Mouse (Mus musculus) embryonic facial prominence, embryonic 12.5 days (tissue): ENCODE data around the gene 1810010H24Rik. TPM values are rescaled to one million over a fixed set of nuclear protein-coding genes. Genes with fewer than 3 reads are reported as not detected.
"Not testable (repeated sequence)": the region's sequence is repeated elsewhere in the genome, so short reads cannot be mapped to it uniquely, and the experiment has no call there.

Source experiments
- ATAC-seq: fragments of 200-750 bp; cut with Nextera tagmentation; 2 replicates; pipeline ENCODE4 v1.8.0; 2017; ENCODE audit not compliant: insufficient number of reproducible peaks, insufficient read depth, low FRiP score, low TSS enrichment
- H3K27ac ChIP-seq: fragments of 300-500 bp; sonication (generic); 2 replicates; pipeline ENCODE4 v1.5.1; 2016; ENCODE audit warnings: mild to moderate bottlenecking
- H3K27me3 ChIP-seq: fragments of 300-500 bp; sonication (generic); 2 replicates; pipeline ENCODE4 v1.6.1; 2016; ENCODE audit warnings: mild to moderate bottlenecking, moderate library complexity
- H3K36me3 ChIP-seq: fragments of 300-500 bp; sonication (generic); 2 replicates; pipeline ENCODE4 v1.6.1; 2016; ENCODE audit warnings: mild to moderate bottlenecking
- H3K4me1 ChIP-seq: fragments of 300-500 bp; sonication (generic); 2 replicates; pipeline ENCODE4 v1.6.1; 2016
- H3K4me2 ChIP-seq: fragments of 300-500 bp; sonication (generic); replicated peaks from 2 replicates; pipeline ENCODE4 v1.6.1; 2016; ENCODE audit warnings: mild to moderate bottlenecking, moderate library complexity
- H3K4me3 ChIP-seq: fragments of 300-500 bp; sonication (generic); 2 replicates; pipeline ENCODE4 v1.5.1; 2016; ENCODE audit warnings: mild to moderate bottlenecking
- H3K9ac ChIP-seq: fragments of 300-500 bp; sonication (generic); 2 replicates; pipeline ENCODE4 v1.6.1; 2016; ENCODE audit warnings: mild to moderate bottlenecking, moderate library complexity
- H3K9me3 ChIP-seq: fragments of 300-500 bp; sonication (generic); 2 replicates; pipeline ENCODE4 v1.6.1; 2016; ENCODE audit warnings: mild to moderate bottlenecking, moderate library complexity
- WGBS: fragments of 180-500 bp; shearing (Covaris S2); methylation state at CpG from one replicate; pipeline ENCODE4 v1.1.7; 2016; 5-methylcytosine and 5-hydroxymethylcytosine counted together
- polyA plus RNA-seq: library from polyadenylated mRNA; unstranded; fragments of >200 nt; fragmentation: Nextera tagmentation; extraction: Ambion mirVana; gene quantifications from 2 replicates; pipeline ENCODE4 v1.2.1, GENCODE M21; 2016

The 1810010H24Rik gene
- polyA plus RNA-seq, 1 experiment from 2014 or later = 2.3 TPM

DNA sequence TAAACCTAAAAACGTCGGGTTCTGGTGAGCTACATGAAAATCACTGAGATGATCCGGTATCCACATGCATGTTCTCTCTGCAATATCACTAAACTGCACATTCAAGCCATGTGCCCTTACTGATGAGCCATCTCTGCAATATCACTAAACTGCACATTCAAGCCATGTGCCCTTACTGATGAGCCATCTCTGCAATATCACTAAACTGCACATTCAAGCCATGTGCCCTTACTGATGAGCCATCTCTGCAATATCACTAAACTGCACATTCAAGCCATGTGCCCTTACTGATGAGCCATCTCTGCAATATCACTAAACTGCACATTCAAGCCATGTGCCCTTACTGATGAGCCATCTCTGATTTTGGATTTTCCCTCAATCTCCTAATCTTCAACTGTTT is 34.2 kb downstream of the 1810010H24Rik start:
- H3K36me3 ChIP-seq = peaks cover 94% of the 10 kb centered on the region
- not testable (repeated sequence) for H3K4me2 ChIP-seq, H3K4me3 ChIP-seq, H3K27me3 ChIP-seq, ATAC-seq, H3K4me1 ChIP-seq, H3K9ac ChIP-seq, H3K9me3 ChIP-seq, H3K27ac ChIP-seq
- WGBS = 93% methylated on average over 3 of the region's 3 CpGs

- no peak overlapping the region for H3K4me3 ChIP-seq
- 63% methylated on average over 1 of the region's 1 CpGs for WGBS
- no peak overlapping the region for H3K27ac ChIP-seq
- H3K27me3 ChIP-seq = no peaks in the 10 kb centered on the region
- H3K4me1 ChIP-seq = no peaks in the 10 kb centered on the region
- no peaks in the 10 kb centered on the region for H3K9me3 ChIP-seq
- no peak overlapping the region for H3K9ac ChIP-seq
- no peak for ATAC-seq
- H3K36me3 ChIP-seq = peaks cover 94% of the 10 kb centered on the region
- no peak overlapping the region for H3K4me2 ChIP-seq
Observed at GRCm38 (mm10) chr11:107060941-107061340, 35.5 kb downstream of the 1810010H24Rik start.

DNA sequence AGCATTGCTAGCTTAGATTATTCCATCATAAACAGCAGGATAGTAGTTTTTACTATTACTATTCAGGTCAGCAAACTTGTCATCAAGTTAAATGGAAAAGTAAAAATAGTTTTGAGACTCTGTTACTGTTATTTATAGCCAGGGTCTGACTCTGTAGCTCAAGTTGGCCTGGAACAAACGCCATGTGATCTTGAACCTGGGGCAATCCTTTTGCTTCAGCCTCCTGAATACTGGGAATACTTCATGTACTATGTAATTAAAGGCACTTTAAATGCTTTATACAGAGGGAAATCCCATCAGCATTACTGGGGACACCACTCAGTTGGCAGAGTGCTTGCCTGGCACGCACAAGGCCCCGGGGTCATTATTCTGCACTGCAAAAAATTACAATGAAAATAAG is 37.6 kb downstream of the 1810010H24Rik start:
- no peak overlapping the region for H3K4me3 ChIP-seq
- no peak for ATAC-seq
- 97% methylated on average over 3 of the region's 3 CpGs for WGBS
- H3K4me1 ChIP-seq = no peaks in the 10 kb centered on the region
- no peaks in the 10 kb centered on the region for H3K9me3 ChIP-seq
- no peaks in the 10 kb centered on the region for H3K27me3 ChIP-seq
- H3K36me3 ChIP-seq = peaks cover 94% of the 10 kb centered on the region
- H3K4me2 ChIP-seq = no peak overlapping the region
- H3K9ac ChIP-seq = no peak overlapping the region
- no peak overlapping the region for H3K27ac ChIP-seq

GRCm38 (mm10) chr11:107064590-107064989 is 39.1 kb downstream of the 1810010H24Rik start:
- H3K36me3 ChIP-seq = peaks cover 87% of the 10 kb centered on the region
- 96% methylated on average over 1 of the region's 1 CpGs for WGBS
- H3K4me1 ChIP-seq = no peaks in the 10 kb centered on the region
- H3K4me3 ChIP-seq = no peak overlapping the region
- H3K27me3 ChIP-seq = no peaks in the 10 kb centered on the region
- H3K9me3 ChIP-seq = no peaks in the 10 kb centered on the region
- no peak for ATAC-seq
- no peak overlapping the region for H3K9ac ChIP-seq
- no peak overlapping the region for H3K27ac ChIP-seq
- H3K4me2 ChIP-seq = no peak overlapping the region

GRCm38 (mm10) chr11:107065216-107065785 is 39.8 kb downstream of the 1810010H24Rik start:
- Histone ChIP-seq H3K4me2 (no peak overlapping the region), H3K4me1 (no peaks in the 10 kb centered on the region), H3K9ac (no peak overlapping the region), H3K36me3 (peaks cover 89% of the 10 kb centered on the region), H3K4me3 (no peak overlapping the region), H3K27ac (no peak overlapping the region), H3K27me3 (no peaks in the 10 kb centered on the region), H3K9me3 (no peaks in the 10 kb centered on the region)
- ATAC-seq = no peak
- 89% methylated on average over 11 of the region's 11 CpGs for WGBS

Other genes with a start within 250 kb of the 1810010H24Rik start
- gene Polg2, start 246.1 kb upstream of the 1810010H24Rik start, polyA plus RNA-seq = 14.3 and 15.2 TPM in 2 replicates
- 390 and 406 TPM in 2 replicates for gene Ddx5, start 236.5 kb upstream of the 1810010H24Rik start, polyA plus RNA-seq
- gene Cep95, start 236.4 kb upstream of the 1810010H24Rik start, polyA plus RNA-seq = 28.1 and 30.2 TPM in 2 replicates
- gene Smurf2, start 105.0 kb upstream of the 1810010H24Rik start, polyA plus RNA-seq = 16.5 and 18.0 TPM in 2 replicates
- gene Kpna2, start 26.1 kb upstream of the 1810010H24Rik start, polyA plus RNA-seq = 417 and 444 TPM in 2 replicates
- 39.4 and 41.4 TPM in 2 replicates for gene Bptf, start 106.4 kb downstream of the 1810010H24Rik start, polyA plus RNA-seq
- gene Nol11, start 163.7 kb downstream of the 1810010H24Rik start, polyA plus RNA-seq = 65.2 and 69.5 TPM in 2 replicates